Mouse (Mus musculus): ENCODE measurements at regions not wholly inside any gene's neighbourhood (a gene's known extent, or its start where the extent isn't known, plus 50 kb on each side); places are given as distances from the start of the nearest gene placed in this dataset.
"Not testable (repeated sequence)": the region's sequence is repeated elsewhere in the genome, so short reads cannot be mapped to it uniquely, and the experiment has no call there.

DNA sequence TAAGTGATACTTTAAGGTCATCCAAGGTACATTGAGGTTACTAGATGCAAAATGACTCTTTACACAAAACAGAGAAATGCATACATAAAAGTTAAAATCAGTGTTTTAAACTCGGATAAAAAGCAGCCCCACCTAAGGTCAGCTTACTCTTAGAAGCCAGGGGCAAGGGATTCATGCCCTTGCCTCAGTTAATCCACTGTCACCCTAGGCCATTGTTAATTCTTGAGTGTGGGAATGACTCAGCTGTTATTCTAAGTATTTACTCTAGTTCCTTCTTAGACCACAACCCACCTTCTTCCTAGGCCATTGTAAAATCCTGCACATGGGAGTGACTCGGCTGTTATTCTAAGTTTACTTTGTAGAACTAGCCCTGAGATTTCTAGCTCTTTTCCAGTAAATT lies 64.1 kb upstream of the Ces1h start:
- not testable (repeated sequence) for DNase-seq (ENCODE audit: low read depth, low spot score)

DNA sequence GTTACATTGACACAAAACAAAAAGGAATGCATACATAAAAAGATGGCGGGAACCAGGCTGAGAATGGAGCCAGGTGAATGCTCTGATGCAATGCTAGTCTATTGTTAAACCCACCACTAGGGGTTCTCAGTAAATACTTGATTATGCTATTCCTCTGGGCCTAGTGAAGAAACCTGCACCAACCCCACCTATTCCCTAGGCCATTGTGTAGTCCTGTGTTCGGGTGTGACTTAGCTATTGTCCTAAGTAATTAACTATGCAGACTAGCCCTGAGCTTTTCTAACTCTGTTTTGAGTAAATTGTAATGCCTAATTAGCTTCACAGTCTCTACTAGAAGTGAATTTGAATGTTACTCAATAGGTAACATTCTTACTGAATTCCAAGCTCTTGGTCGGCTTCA lies 62.4 kb upstream of the Ces1h start:
- DNase-seq (ENCODE audit: low read depth, low spot score), result no peak

DNA sequence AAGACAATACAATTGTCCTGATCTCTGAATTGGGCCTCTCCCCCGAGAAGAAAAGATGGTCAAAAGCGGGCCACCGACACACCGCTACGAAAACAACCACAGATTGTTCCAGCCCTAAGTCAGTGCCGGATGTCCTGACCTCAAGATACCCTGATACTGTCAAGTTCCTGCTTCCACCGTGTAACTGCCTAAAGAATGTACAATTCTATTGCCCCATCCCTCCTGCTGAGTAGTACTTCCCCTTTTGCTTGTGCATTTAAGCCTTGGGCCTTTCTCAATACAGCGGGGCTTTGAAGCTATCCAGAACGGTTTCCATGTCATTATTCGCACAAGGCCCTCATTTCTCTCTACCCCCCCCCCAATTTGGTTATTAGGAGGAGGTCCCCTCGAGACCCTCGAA lies 57.1 kb upstream of the Ces1h start:
- DNase-seq (ENCODE audit: low read depth, low spot score), result not testable (repeated sequence)

- DNase-seq (ENCODE audit: low read depth, low spot score), result peak; percentile 82
Observed at GRCm38 (mm10) chr8:93430637-93431036, 51.1 kb upstream of the Ces1h start.
